In the genomic region with DNA sequence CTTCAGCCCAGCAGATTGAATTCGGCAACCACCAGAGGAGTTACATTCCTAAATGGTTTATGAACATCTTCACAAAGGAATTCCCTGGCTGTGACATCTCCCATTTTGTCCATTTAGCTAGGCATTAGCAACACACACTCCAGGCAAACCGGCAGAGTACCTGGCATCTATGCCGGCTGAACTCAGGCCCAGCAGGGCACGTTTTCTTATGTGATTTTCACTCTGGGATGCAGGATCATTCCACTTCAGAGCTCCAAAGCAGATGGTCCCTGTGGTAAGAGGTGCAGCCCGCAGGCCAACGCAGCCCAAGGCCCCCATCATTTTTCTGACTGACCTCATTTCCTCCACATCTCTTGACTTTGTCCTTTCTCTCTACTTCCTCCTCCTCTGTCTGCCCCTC, we compare ENCODE assay signal across 18 mouse cellular contexts.
DNase-seq lines count a peak whose midpoint lies in the region; TF ChIP-seq lines count a peak whose summit lies in the region.
"Had no signal": no experiment of that assay in that cellular context is flagged by ENCODE, and none has a peak within 500 bp of the region (broad histone marks: within the 10 kb centered on the region; RNA-seq: fewer than 3 reads in every experiment).

No protein-coding gene starts in this region.

- peak overlapping the region; percentile 5 for H3K27ac ChIP-seq in left cerebral cortex, adult 2 months
- H3K27ac ChIP-seq: embryonic facial prominence, embryonic 15.5 days; forebrain, embryonic 10.5 days; gastrocnemius, adult 2 months; hindbrain, embryonic 12.5 days had no signal

- no peak overlapping the region for H3K4me3 ChIP-seq in left cerebral cortex, adult 2 months
- H3K4me3 ChIP-seq: embryonic facial prominence, embryonic 15.5 days; erythroblast, embryonic 14.5 days; forebrain, embryonic 10.5 days; gastrocnemius, adult 2 months; heart, embryonic 12.5 days; hindbrain, embryonic 12.5 days had no signal

- TF ChIP-seq CTCF in left cerebral cortex, adult 2 months (IDR thresholded peaks at IDR 0.05) = no peak

- intact Hi-C loops in left cerebral cortex, adult 2 months (cut with DNase I) = no loop called here

- DNase-seq in cerebellum, adult 9-11 months = peak; percentile 14
- no peak for DNase-seq in cerebellum, adult 11 months
- no peak for DNase-seq in left cerebral cortex, adult 2 months (ENCODE audit: extremely low spot score in 1 of 2, low spot score in 2 of 2)
- DNase-seq in left cerebral cortex, adult 18-20 months (ENCODE audit: low spot score in 2 of 2) = no peak
- peak; percentile 28 to 53 for DNase-seq in cerebellum, postnatal 14 days
- DNase-seq in cerebellum, postnatal 36 days = peak; percentile 7 to 24
- DNase-seq in testis, postnatal 10 days (ENCODE audit: low spot score) = no peak
- DNase-seq: adrenal gland, adult 8-10 months; adrenal gland, postnatal 36 days; embryo, embryonic 11 days; gastrocnemius, adult 2 months; gastrocnemius, postnatal 25 days; kidney, adult 2 months had no signal

Comparison
In these comparisons a context has a peak if more than half of its experiments do, and no peak if none do; other contexts are left out.
1. DNase-seq: peak in cerebellum, adult 9-11 months (single experiment), cerebellum, postnatal 14 days (2 of 2) and cerebellum, postnatal 36 days (2 of 2); none in cerebellum, adult 11 months (single experiment), left cerebral cortex, adult 2 months (0 of 2), left cerebral cortex, adult 18-20 months (0 of 2) and testis, postnatal 10 days (single experiment).